Mouse (Mus musculus) MEL (cell line): ENCODE results near the gene Klhdc8b. TPM values are rescaled to one million over a fixed set of nuclear protein-coding genes. Genes with fewer than 3 reads are reported as not detected.

Experiments used
- DNase-seq: peaks from one replicate; pipeline ENCODE4 v3.0.0; 2011; ENCODE audit warnings: low read depth, low spot score
- H3K27ac ChIP-seq: 2 replicates; pipeline ENCODE4 v1.5.1; 2012; ENCODE audit warnings: low read depth, mild to moderate bottlenecking, control low read depth, low read length, moderate library complexity; ENCODE audit not compliant: control insufficient read depth
- H3K27me3 ChIP-seq, 2 experiments: fragments of 150-350 bp in 1 of 2; sonication (generic) in 1 of 2; 2 replicates each; pipeline ENCODE4 v1.6.1; 2012; ENCODE audit warnings: low read length in 2 of 2, mild to moderate bottlenecking in 2 of 2, improper control_type of control experiment in 1 of 2, moderate library complexity in 1 of 2; ENCODE audit not compliant: insufficient read depth in 2 of 2, control insufficient read depth in 1 of 2
- H3K36me3 ChIP-seq, 2 experiments: 2 replicates each; pipeline ENCODE4 v1.6.1; 2012 to 2014; ENCODE audit warnings: low read length in 2 of 2, improper control_type of control experiment in 1 of 2, inconsistent platforms in 1 of 2, mild to moderate bottlenecking in 1 of 2; ENCODE audit not compliant: insufficient read depth in 2 of 2, control insufficient read depth in 1 of 2
- H3K4me1 ChIP-seq, 2 experiments: fragments of 150-350 bp in 1 of 2; sonication (generic) in 1 of 2; 2 replicates each; pipeline ENCODE4 v1.6.1; 2012; ENCODE audit warnings: low read length in 2 of 2, improper control_type of control experiment in 1 of 2, mild to moderate bottlenecking in 1 of 2; ENCODE audit not compliant: insufficient read depth in 2 of 2, control insufficient read depth in 1 of 2
- H3K4me3 ChIP-seq, 2 experiments: fragments of 150-350 bp in 1 of 2; sonication (generic) in 1 of 2; 2 replicates each; pipeline ENCODE4 v1.5.1; 2012; ENCODE audit warnings: low read depth in 2 of 2, low read length in 2 of 2, mild to moderate bottlenecking in 2 of 2, moderate library complexity in 2 of 2, control low read depth in 1 of 2, improper control_type of control experiment in 1 of 2; ENCODE audit not compliant: control insufficient read depth in 1 of 2, insufficient read depth in 1 of 2
- H3K79me2 ChIP-seq: 2 replicates; pipeline ENCODE4 v1.6.1; 2012; ENCODE audit warnings: mild to moderate bottlenecking, low read length, moderate library complexity; ENCODE audit not compliant: control insufficient read depth, poor library complexity, insufficient read depth
- H3K9ac ChIP-seq: 2 replicates; pipeline ENCODE4 v1.6.1; 2012; ENCODE audit warnings: low read depth, mild to moderate bottlenecking, control low read depth, low read length, moderate library complexity; ENCODE audit not compliant: control insufficient read depth, poor library complexity, severe bottlenecking
- H3K9me3 ChIP-seq: fragments of 150-350 bp; sonication (generic); replicated peaks from 2 replicates; pipeline ENCODE4 v1.6.1; 2012; ENCODE audit warnings: mild to moderate bottlenecking, low read length, improper control_type of control experiment, moderate library complexity; ENCODE audit not compliant: insufficient read depth
- BHLHE40 ChIP-seq: IDR thresholded peaks from 2 replicates; pipeline ENCODE4 v1.6.1; 2012; ENCODE audit warnings: low read depth, mild to moderate bottlenecking, inconsistent platforms, low read length, improper control_type of control experiment, borderline replicate concordance
- CHD1 ChIP-seq: IDR thresholded peaks from 2 replicates; pipeline ENCODE4 v1.6.1; 2012; ENCODE audit warnings: low read depth, mild to moderate bottlenecking, inconsistent platforms, low read length, improper control_type of control experiment
- E2F4 ChIP-seq: IDR thresholded peaks from 2 replicates; pipeline ENCODE4 v1.6.1; 2011; ENCODE audit warnings: low read depth, low read length, improper control_type of control experiment, borderline replicate concordance
- ELF1 ChIP-seq: IDR thresholded peaks from 2 replicates; pipeline ENCODE4 v1.6.1; 2014; ENCODE audit warnings: low read depth, mild to moderate bottlenecking, inconsistent platforms, low read length, improper control_type of control experiment, moderate library complexity
- ETS1 ChIP-seq: IDR thresholded peaks from 2 replicates; pipeline ENCODE4 v1.6.1; 2012; ENCODE audit warnings: low read depth, mild to moderate bottlenecking, inconsistent platforms, low read length, improper control_type of control experiment, moderate library complexity
- GABPA ChIP-seq: IDR thresholded peaks from 2 replicates; pipeline ENCODE4 v1.6.1; 2012; ENCODE audit warnings: low read depth, mild to moderate bottlenecking, inconsistent platforms, low read length, improper control_type of control experiment, moderate library complexity
- GATA1 ChIP-seq: IDR thresholded peaks from 2 replicates; pipeline ENCODE4 v1.6.1; 2011; ENCODE audit warnings: low read depth, low read length, improper control_type of control experiment
- HCFC1 ChIP-seq: IDR thresholded peaks from 2 replicates; pipeline ENCODE4 v1.6.1; 2012; ENCODE audit warnings: low read depth, mild to moderate bottlenecking, inconsistent platforms, low read length, improper control_type of control experiment, moderate library complexity
- JUND ChIP-seq: IDR thresholded peaks from 2 replicates; pipeline ENCODE4 v1.6.1; 2011; ENCODE audit warnings: low read depth, mild to moderate bottlenecking, improper control_type of control experiment, low read length
- KAT2A ChIP-seq: conservative IDR thresholded peaks from 2 replicates; pipeline ENCODE4 v1.6.1; 2012; ENCODE audit warnings: low read depth, low read length, improper control_type of control experiment, inconsistent platforms
- MAX ChIP-seq: IDR thresholded peaks from 2 replicates; pipeline ENCODE4 v1.6.1; 2011; ENCODE audit warnings: low read length, improper control_type of control experiment
- MAZ ChIP-seq: IDR thresholded peaks from 2 replicates; pipeline ENCODE4 v1.6.1; 2012; ENCODE audit warnings: low read depth, mild to moderate bottlenecking, inconsistent platforms, low read length, improper control_type of control experiment
- MEF2A ChIP-seq: IDR thresholded peaks from 2 replicates; pipeline ENCODE4 v1.6.1; 2014; ENCODE audit warnings: low read depth, mild to moderate bottlenecking, inconsistent platforms, low read length, improper control_type of control experiment; ENCODE audit not compliant: poor library complexity, insufficient replicate concordance, severe bottlenecking; ENCODE audit errors: extremely low read depth
- MYB ChIP-seq: IDR thresholded peaks from 2 replicates; pipeline ENCODE4 v1.6.1; 2011; ENCODE audit warnings: mild to moderate bottlenecking, low read depth, low read length, improper control_type of control experiment
- NRF1 ChIP-seq: IDR thresholded peaks from 2 replicates; pipeline ENCODE4 v1.6.1; 2014; ENCODE audit warnings: low read depth, mild to moderate bottlenecking, inconsistent platforms, low read length, improper control_type of control experiment, moderate library complexity; ENCODE audit not compliant: poor library complexity, insufficient read depth, severe bottlenecking
- POLR2A ChIP-seq, 2 experiments: IDR thresholded peaks; 2 replicates each; pipeline ENCODE4 v1.6.1; 2011 to 2012; ENCODE audit warnings: low read length in 2 of 2, mild to moderate bottlenecking in 2 of 2, control low read depth in 1 of 2, improper control_type of control experiment in 1 of 2, low read depth in 1 of 2, moderate library complexity in 1 of 2; ENCODE audit not compliant: control insufficient read depth in 1 of 2, insufficient read depth in 1 of 2, poor library complexity in 1 of 2
- TAL1 ChIP-seq: IDR thresholded peaks from 2 replicates; pipeline ENCODE4 v1.6.1; 2012; ENCODE audit warnings: mild to moderate bottlenecking, inconsistent platforms, low read length, moderate library complexity, mixed read lengths
- TBP ChIP-seq: IDR thresholded peaks from 2 replicates; pipeline ENCODE4 v1.8.0; 2011; ENCODE audit warnings: low read depth, low read length, improper control_type of control experiment
- TCF12 ChIP-seq: IDR thresholded peaks from 2 replicates; pipeline ENCODE4 v1.6.1; 2014; ENCODE audit warnings: low read depth, mild to moderate bottlenecking, inconsistent platforms, low read length, improper control_type of control experiment, moderate library complexity
- USF1 ChIP-seq: IDR thresholded peaks from 2 replicates; pipeline ENCODE4 v1.6.1; 2014; ENCODE audit warnings: low read depth, mild to moderate bottlenecking, inconsistent platforms, low read length, improper control_type of control experiment, moderate library complexity
- USF2 ChIP-seq, 2 experiments: IDR thresholded peaks; 2 replicates each; pipeline ENCODE4 v1.6.1; 2011 to 2012; ENCODE audit warnings: improper control_type of control experiment in 2 of 2, low read length in 2 of 2, borderline replicate concordance in 1 of 2, inconsistent platforms in 1 of 2, low read depth in 1 of 2, mild to moderate bottlenecking in 1 of 2; ENCODE audit not compliant: insufficient read depth in 1 of 2
- ZKSCAN1 ChIP-seq: IDR thresholded peaks from 2 replicates; pipeline ENCODE4 v1.6.1; 2012; ENCODE audit warnings: low read depth, mild to moderate bottlenecking, inconsistent platforms, low read length, improper control_type of control experiment, moderate library complexity
- ZMIZ1 ChIP-seq: IDR thresholded peaks from 2 replicates; pipeline ENCODE4 v1.6.1; 2012; ENCODE audit warnings: low read depth, mild to moderate bottlenecking, inconsistent platforms, low read length, improper control_type of control experiment, moderate library complexity
- ZNF384 ChIP-seq: IDR thresholded peaks from 2 replicates; pipeline ENCODE4 v1.6.1; 2012; ENCODE audit warnings: low read depth, mild to moderate bottlenecking, inconsistent platforms, low read length, improper control_type of control experiment
- polyA plus RNA-seq, 2 experiments: library from polyadenylated mRNA; stranded (reverse) in 1 of 2; unstranded in 1 of 2; fragments of >175 nt in 1 of 2; fragments of >200 nt in 1 of 2; gene quantifications; 2 replicates each; pipeline versions ENCODE4 v1.2.1 to v1.2.4; 2012; ENCODE audit warnings: low replicate concordance in 2 of 2, low read depth in 1 of 2; ENCODE audit not compliant: insufficient read length in 2 of 2, insufficient read depth in 1 of 2, missing spikeins in 1 of 2
- total RNA-seq: library from RNA; depleted of rRNA; stranded (reverse); fragments of 300-350 nt; gene quantifications from 2 replicates; pipeline ENCODE4 v1.2.3, GENCODE M21; 2012

The Klhdc8b gene
- total and polyA plus RNA-seq, 3 experiments = 57.3 to 77.2 (median 71.9) TPM

- Histone ChIP-seq H3K36me3 (peaks cover 0 to 2% of the 10 kb centered on the region in 2 experiments; a peak in 1 of 4 replicates), H3K79me2 (no peaks in the 10 kb centered on the region)
- DNase-seq = no peak
These were observed 29.8 kb downstream of the Klhdc8b start for GRCm38 (mm10) chr9:108431431-108432067.

GRCm38 (mm10) chr9:108428384-108428783, 33.0 kb downstream of the Klhdc8b start, which contains the start of gene Ccdc36:
Ccdc36 (minus strand) TSS chr9:108428484.
- Histone ChIP-seq H3K27me3 (peaks cover 3 to 4% of the 10 kb centered on the region in 2 experiments; a peak in 3 of 4 replicates), H3K9me3 (no peaks in the 10 kb centered on the region), H3K4me3 (no peak within 1 kb of the TSS), H3K9ac (no peak within 1 kb of the TSS), H3K4me1 (no peaks in the 10 kb centered on the region; a peak in 1 of 4 replicates), H3K27ac (no peak within 1 kb of the TSS), H3K36me3 (peaks cover 0 to 2% of the 10 kb centered on the region in 2 experiments; a peak in 1 of 4 replicates), H3K79me2 (no peaks in the 10 kb centered on the region)
- no peak for DNase-seq
- TF ChIP-seq GATA1 = no peak
- TF ChIP-seq ETS1 = no peak
- no peak for TF ChIP-seq ZNF384
- no peak for TF ChIP-seq ZKSCAN1
- TF ChIP-seq, all 39 proteins: peak for 0

More at GRCm38 (mm10) chr9:108431431-108432067, 29.8 kb downstream of the Klhdc8b start:
- Histone ChIP-seq H3K27ac (no peak overlapping the region), H3K9me3 (no peaks in the 10 kb centered on the region), H3K9ac (no peak overlapping the region), H3K27me3 (peaks cover 6 to 11% of the 10 kb centered on the region in 2 experiments), H3K4me3 (no peak overlapping the region), H3K4me1 (no peaks in the 10 kb centered on the region; a peak in 1 of 4 replicates)
- TF ChIP-seq BHLHE40 (no peak), ZMIZ1 (no peak), TAL1 (no peak), POLR2A (IDR thresholded peaks at IDR 0.05; ENCODE audit: control insufficient read depth in 1 of 2, insufficient read depth in 1 of 2, low read depth in 1 of 2, low read length in 2 of 2, poor library complexity in 1 of 2) (no peak), TBP (no peak), GABPA (no peak), JUND (no peak), ELF1 (no peak), USF1 (no peak)

- peaks cover 0 to 1% of the 10 kb centered on the region in 2 experiments; a peak in 1 of 4 replicates for H3K27me3 ChIP-seq
- H3K9me3 ChIP-seq = no peaks in the 10 kb centered on the region
- no peak overlapping the region for H3K4me3 ChIP-seq
- no peaks in the 10 kb centered on the region for H3K79me2 ChIP-seq
- DNase-seq = peak; percentile 62
- H3K36me3 ChIP-seq = no peaks in the 10 kb centered on the region
- no peak overlapping the region for H3K9ac ChIP-seq
- H3K27ac ChIP-seq = no peak overlapping the region
- H3K4me1 ChIP-seq = 0 out of 4 replicates have a peak, but pooled peaks cover 0 to 2% of the 10 kb centered on the region in 2 experiments
- TF ChIP-seq CHD1 (no peak), GABPA (no peak), KAT2A (no peak), HCFC1 (no peak), USF2 (IDR thresholded peaks at IDR 0.05; ENCODE audit: borderline replicate concordance in 1 of 2, insufficient read depth in 1 of 2, low read depth in 1 of 2, low read length in 2 of 2) (no peak), GATA1 (no peak), NRF1 (no peak), ELF1 (no peak), MAX (no peak), E2F4 (no peak), MYB (no peak), MAZ (0 out of 2 replicates have a peak, but pooled peaks have one; percentile 31), TCF12 (no peak), MEF2A (no peak)
These were observed 49.2 kb downstream of the Klhdc8b start for GRCm38 (mm10) chr9:108412221-108412620.
